Mouse (Mus musculus) intestine, postnatal 0 days (tissue): Measurements from ENCODE around the gene Apol6. TPM values are rescaled to one million over a fixed set of nuclear protein-coding genes. Genes with fewer than 3 reads are reported as not detected.

Experiments used
- ATAC-seq: fragments of 200-750 bp; cut with Nextera tagmentation; 2 replicates; pipeline ENCODE4 v1.8.0; 2017; ENCODE audit warnings: mild to moderate bottlenecking, moderate TSS enrichment, moderate library complexity
- H3K27ac ChIP-seq: fragments of 300-500 bp; sonication (generic); 2 replicates; pipeline ENCODE4 v1.5.1; 2014; ENCODE audit warnings: mild to moderate bottlenecking, low read depth, low read length, moderate library complexity
- H3K27me3 ChIP-seq: fragments of 300-500 bp; sonication (generic); replicated peaks from 2 replicates; pipeline ENCODE4 v1.6.1; 2014; ENCODE audit warnings: low read length, mixed read lengths; ENCODE audit not compliant: control insufficient read depth, insufficient read depth
- H3K36me3 ChIP-seq: fragments of 300-500 bp; sonication (generic); 2 replicates; pipeline ENCODE4 v1.6.1; 2014; ENCODE audit warnings: mild to moderate bottlenecking, moderate library complexity; ENCODE audit not compliant: control insufficient read depth, insufficient read depth
- H3K4me1 ChIP-seq: fragments of 300-500 bp; sonication (generic); replicated peaks from 2 replicates; pipeline ENCODE4 v1.6.1; 2014; ENCODE audit warnings: antibody characterized with exemption, low read length, mixed read lengths; ENCODE audit not compliant: control insufficient read depth, insufficient read depth
- H3K4me2 ChIP-seq: fragments of 300-500 bp; sonication (generic); replicated peaks from 2 replicates; pipeline ENCODE4 v1.6.1; 2014; ENCODE audit warnings: low read depth, mild to moderate bottlenecking, moderate library complexity
- H3K4me3 ChIP-seq: fragments of 300-500 bp; sonication (generic); 2 replicates; pipeline ENCODE4 v1.5.1; 2014; ENCODE audit warnings: low read depth, low read length
- H3K9ac ChIP-seq: fragments of 300-500 bp; sonication (generic); 2 replicates; pipeline ENCODE4 v1.6.1; 2014; ENCODE audit warnings: mild to moderate bottlenecking, low read depth, low read length
- H3K9me3 ChIP-seq: fragments of 300-500 bp; sonication (generic); 2 replicates; pipeline ENCODE4 v1.6.1; 2016; ENCODE audit warnings: mixed run types; ENCODE audit not compliant: control insufficient read depth
- CTCF ChIP-seq: sonication (generic); IDR thresholded peaks from 2 replicates; pipeline ENCODE4 v1.5.1; 2016; ENCODE audit warnings: low read depth, mild to moderate bottlenecking, control low read depth, antibody characterized with exemption, moderate library complexity
- WGBS: fragments of 180-500 bp; shearing (Covaris S2); extraction: QIAGEN DNeasy Blood & Tissue Kit; methylation state at CpG from one replicate; pipeline ENCODE4 v1.1.7; 2014; 5-methylcytosine and 5-hydroxymethylcytosine counted together
- polyA plus RNA-seq: library from polyadenylated mRNA; unstranded; fragments of >200 nt; fragmentation: Nextera tagmentation; extraction: Ambion mirVana; gene quantifications from 2 replicates; pipeline ENCODE4 v1.2.1, GENCODE M21; 2015

Gene Apol6
- polyA plus RNA-seq, 1 experiment from 2014 or later, result 1.3 TPM

GRCm38 (mm10) chr15:77090531-77090930 lies 46.0 kb downstream of the Apol6 start:
- ATAC-seq, result no peak
- H3K9ac ChIP-seq, result no peak overlapping the region
- WGBS, result 92% methylated on average over 5 of the region's 5 CpGs
- no peak overlapping the region for H3K4me3 ChIP-seq
- peaks cover 38% of the 10 kb centered on the region for H3K36me3 ChIP-seq
- H3K9me3 ChIP-seq, result no peaks in the 10 kb centered on the region
- no peak overlapping the region for H3K27ac ChIP-seq
- TF ChIP-seq CTCF, result no peak
- no peaks in the 10 kb centered on the region for H3K4me1 ChIP-seq
- H3K27me3 ChIP-seq, result no peaks in the 10 kb centered on the region
- no peak overlapping the region for H3K4me2 ChIP-seq

- no peak for TF ChIP-seq CTCF
- WGBS, result 87% methylated on average over 4 of the region's 4 CpGs
Observed at GRCm38 (mm10) chr15:77091394-77091793, 46.9 kb downstream of the Apol6 start.

DNA sequence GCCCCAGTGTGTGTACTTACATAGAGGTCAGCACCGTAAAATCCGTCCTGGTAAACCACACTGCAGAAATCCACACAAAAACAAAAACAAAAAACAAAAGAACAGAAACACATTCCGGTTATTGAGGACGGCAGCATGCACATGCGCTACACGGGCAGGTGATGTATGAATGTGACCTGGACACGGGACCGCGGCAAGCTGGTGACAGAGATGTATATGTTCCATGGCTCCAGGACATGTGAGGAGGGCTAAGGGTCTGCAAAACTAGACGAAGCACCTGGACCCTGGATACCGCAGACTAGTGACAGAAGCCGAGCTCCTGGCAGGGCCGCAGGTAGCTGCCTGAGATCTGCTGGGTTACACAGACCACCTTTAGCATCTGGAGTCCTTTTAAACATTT lies 49.9 kb downstream of the Apol6 start:
- Histone ChIP-seq H3K36me3 (peaks cover 54% of the 10 kb centered on the region), H3K9me3 (no peaks in the 10 kb centered on the region), H3K4me1 (no peaks in the 10 kb centered on the region), H3K27ac (no peak overlapping the region), H3K4me3 (no peak overlapping the region), H3K4me2 (no peak overlapping the region), H3K27me3 (no peaks in the 10 kb centered on the region), H3K9ac (no peak overlapping the region)
- ATAC-seq, result no peak
- 94% methylated on average over 13 of the region's 13 CpGs for WGBS
- no peak for TF ChIP-seq CTCF

More at GRCm38 (mm10) chr15:77091394-77091793, 46.9 kb downstream of the Apol6 start:
- Histone ChIP-seq H3K9me3 (no peaks in the 10 kb centered on the region), H3K4me2 (no peak overlapping the region), H3K36me3 (peaks cover 38% of the 10 kb centered on the region), H3K9ac (no peak overlapping the region), H3K27me3 (no peaks in the 10 kb centered on the region), H3K4me1 (no peaks in the 10 kb centered on the region), H3K4me3 (no peak overlapping the region), H3K27ac (no peak overlapping the region)
- ATAC-seq, result no peak

DNA sequence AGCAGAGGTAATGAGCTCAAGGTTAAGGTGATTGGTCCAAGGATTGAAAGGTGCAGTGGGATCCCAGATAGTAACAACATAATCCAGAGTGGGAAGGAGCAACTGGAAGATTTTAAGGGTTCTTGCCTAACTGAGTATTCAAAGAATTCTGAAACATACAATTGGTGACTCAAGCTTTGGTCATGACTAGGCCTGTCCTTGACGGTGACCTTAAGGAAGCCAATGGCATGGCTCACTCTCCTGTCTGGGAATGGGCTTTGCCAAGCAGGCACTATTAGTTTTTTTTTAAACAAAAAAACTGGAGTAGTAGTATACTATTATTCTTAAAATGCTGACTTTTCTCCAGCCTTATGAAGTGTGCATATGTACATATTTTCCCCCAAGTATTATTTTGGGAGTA lies 50.7 kb downstream of the Apol6 start:
- H3K9ac ChIP-seq, result no peak overlapping the region
- peaks cover 58% of the 10 kb centered on the region for H3K36me3 ChIP-seq
- no peak for TF ChIP-seq CTCF
- no peak overlapping the region for H3K27ac ChIP-seq
- H3K4me1 ChIP-seq, result no peaks in the 10 kb centered on the region
- no peaks in the 10 kb centered on the region for H3K9me3 ChIP-seq
- no peaks in the 10 kb centered on the region for H3K27me3 ChIP-seq
- H3K4me2 ChIP-seq, result no peak overlapping the region
- no peak overlapping the region for H3K4me3 ChIP-seq
- no peak for ATAC-seq
- WGBS, result 94% methylated on average over 1 of the region's 1 CpGs

DNA sequence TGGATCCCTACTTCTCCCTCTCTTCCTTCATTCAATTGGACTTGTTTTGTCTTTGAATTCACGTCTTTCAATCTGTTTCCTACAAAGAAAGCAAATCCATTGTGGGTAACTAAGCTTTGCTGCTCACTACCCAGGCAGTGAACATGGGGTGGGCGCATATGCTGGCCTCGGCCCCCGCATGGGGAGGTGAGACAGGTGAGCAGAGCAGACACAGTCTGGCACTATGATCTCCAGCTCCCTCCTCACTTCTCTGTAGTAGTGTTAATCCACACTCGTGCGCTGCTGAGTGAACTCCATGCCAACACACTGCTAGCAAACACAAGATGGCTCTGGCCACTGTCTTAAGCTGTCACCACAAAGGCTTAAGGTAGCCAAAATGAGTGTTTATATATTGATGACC lies 52.8 kb downstream of the Apol6 start:
- 94% methylated on average over 6 of the region's 6 CpGs for WGBS
- Histone ChIP-seq H3K36me3 (peaks cover 52% of the 10 kb centered on the region), H3K9ac (no peak overlapping the region), H3K4me1 (no peaks in the 10 kb centered on the region), H3K4me2 (no peak overlapping the region), H3K27ac (no peak overlapping the region), H3K27me3 (no peaks in the 10 kb centered on the region), H3K4me3 (no peak overlapping the region), H3K9me3 (no peaks in the 10 kb centered on the region)
- no peak for ATAC-seq
- no peak for TF ChIP-seq CTCF

- H3K4me2 ChIP-seq, result no peak overlapping the region
- TF ChIP-seq CTCF, result no peak
- peaks cover under 1% of the 10 kb centered on the region; the same call in 1 of the 2 replicates for H3K4me1 ChIP-seq
- no peak overlapping the region for H3K27ac ChIP-seq
- H3K9me3 ChIP-seq, result no peaks in the 10 kb centered on the region
- H3K9ac ChIP-seq, result no peak overlapping the region
- 87% methylated on average over 3 of the region's 3 CpGs for WGBS
- H3K4me3 ChIP-seq, result no peak overlapping the region
- no peaks in the 10 kb centered on the region for H3K27me3 ChIP-seq
- no peak for ATAC-seq
- H3K36me3 ChIP-seq, result peaks cover 41% of the 10 kb centered on the region
Observed at GRCm38 (mm10) chr15:77099756-77100155, 55.2 kb downstream of the Apol6 start.

DNA sequence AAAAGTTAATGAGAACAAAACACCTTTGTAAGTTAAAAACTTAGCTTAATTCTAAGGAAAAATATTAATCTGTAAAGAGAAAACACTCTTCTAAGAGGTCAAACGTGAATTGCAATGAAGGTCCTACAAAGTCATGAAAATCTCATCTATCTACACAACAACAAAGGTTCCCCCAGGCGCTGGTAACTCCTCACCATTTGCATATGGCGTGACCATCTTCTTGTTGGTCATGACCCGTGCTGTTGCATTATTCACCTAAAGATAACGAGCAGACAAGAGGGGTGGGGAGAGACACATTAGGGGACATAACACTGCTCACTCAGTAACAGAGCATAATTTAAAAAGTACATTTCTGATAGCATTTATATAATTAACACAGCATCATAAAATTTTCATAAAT lies 58.2 kb downstream of the Apol6 start:
- 93% methylated on average over 5 of the region's 5 CpGs for WGBS
- no peak overlapping the region for H3K4me3 ChIP-seq
- TF ChIP-seq CTCF, result no peak
- peaks cover 4% of the 10 kb centered on the region for H3K4me1 ChIP-seq
- no peaks in the 10 kb centered on the region for H3K9me3 ChIP-seq
- no peak overlapping the region for H3K27ac ChIP-seq
- no peak for ATAC-seq
- H3K4me2 ChIP-seq, result no peak overlapping the region
- H3K9ac ChIP-seq, result no peak overlapping the region
- H3K27me3 ChIP-seq, result no peaks in the 10 kb centered on the region
- H3K36me3 ChIP-seq, result peaks cover 32% of the 10 kb centered on the region
